Mouse (Mus musculus): Measurements from ENCODE around the gene Tmem8. TPM values are rescaled to one million over a fixed set of nuclear protein-coding genes. Genes with fewer than 3 reads are reported as not detected.
A peak's percentile ranks its signal among the peaks of the same experiment; 100 is the strongest.
"Not testable (repeated sequence)": the region's sequence is repeated elsewhere in the genome, so short reads cannot be mapped to it uniquely, and the experiment has no call there.

Gene Tmem8
- 7.4 to 10.9 TPM (median 8.5 TPM) in 3 replicates for total RNA-seq (2017)

GRCm38 (mm10) chr17:26113181-26113948, at the start of gene Tmem8:
Gene Tmem8 (plus strand): TSS chr17:26113299.
- ATAC-seq (replicated peaks; ENCODE audit: insufficient number of reproducible peaks, low FRiP score, low TSS enrichment, poor library complexity, severe bottlenecking), result peak; percentile 58

GRCm38 (mm10) chr17:26064916-26065315, 48.2 kb upstream of the Tmem8 start:
- ATAC-seq (replicated peaks; ENCODE audit: insufficient number of reproducible peaks, low FRiP score, low TSS enrichment, poor library complexity, severe bottlenecking), result no peak

- ATAC-seq (replicated peaks; ENCODE audit: insufficient number of reproducible peaks, low FRiP score, low TSS enrichment, poor library complexity, severe bottlenecking), result no peak
Observed at GRCm38 (mm10) chr17:26066488-26067020, 46.5 kb upstream of the Tmem8 start.

GRCm38 (mm10) chr17:26068024-26068830, 44.9 kb upstream of the Tmem8 start:
- ATAC-seq (replicated peaks; ENCODE audit: insufficient number of reproducible peaks, low FRiP score, low TSS enrichment, poor library complexity, severe bottlenecking), result no peak

GRCm38 (mm10) chr17:26068831-26069739, 44.0 kb upstream of the Tmem8 start, which contains the start of gene Rab11fip3:
Gene Rab11fip3 (minus strand): TSS chr17:26069555.
- peak; percentile 75 for ATAC-seq (replicated peaks; ENCODE audit: insufficient number of reproducible peaks, low FRiP score, low TSS enrichment, poor library complexity, severe bottlenecking)

GRCm38 (mm10) chr17:26070136-26070535, 43.0 kb upstream of the Tmem8 start:
- ATAC-seq (replicated peaks; ENCODE audit: insufficient number of reproducible peaks, low FRiP score, low TSS enrichment, poor library complexity, severe bottlenecking), result no peak

GRCm38 (mm10) chr17:26075246-26075645, 37.9 kb upstream of the Tmem8 start:
- no peak for ATAC-seq (replicated peaks; ENCODE audit: insufficient number of reproducible peaks, low FRiP score, low TSS enrichment, poor library complexity, severe bottlenecking)

- ATAC-seq (replicated peaks; ENCODE audit: insufficient number of reproducible peaks, low FRiP score, low TSS enrichment, poor library complexity, severe bottlenecking), result no peak
Observed at GRCm38 (mm10) chr17:26078851-26079250, 34.2 kb upstream of the Tmem8 start.

GRCm38 (mm10) chr17:26080867-26081266, 32.2 kb upstream of the Tmem8 start:
- no peak for ATAC-seq (replicated peaks; ENCODE audit: insufficient number of reproducible peaks, low FRiP score, low TSS enrichment, poor library complexity, severe bottlenecking)

- no peak for ATAC-seq (replicated peaks; ENCODE audit: insufficient number of reproducible peaks, low FRiP score, low TSS enrichment, poor library complexity, severe bottlenecking)
Observed at GRCm38 (mm10) chr17:26087059-26087564, 26.0 kb upstream of the Tmem8 start.

- peak; percentile 81 for ATAC-seq (replicated peaks; ENCODE audit: insufficient number of reproducible peaks, low FRiP score, low TSS enrichment, poor library complexity, severe bottlenecking)
Observed at GRCm38 (mm10) chr17:26089905-26090632, 23.0 kb upstream of the Tmem8 start, which contains the start of gene Decr2. Gene Decr2 (minus strand): TSS chr17:26090337.

GRCm38 (mm10) chr17:26094531-26095110, 18.5 kb upstream of the Tmem8 start:
- no peak for ATAC-seq (replicated peaks; ENCODE audit: insufficient number of reproducible peaks, low FRiP score, low TSS enrichment, poor library complexity, severe bottlenecking)

- ATAC-seq (replicated peaks; ENCODE audit: insufficient number of reproducible peaks, low FRiP score, low TSS enrichment, poor library complexity, severe bottlenecking), result no peak
Observed at GRCm38 (mm10) chr17:26095121-26095740, 17.9 kb upstream of the Tmem8 start, which contains the start of gene Nme4. Gene Nme4 (minus strand): TSS chr17:26095602.

- ATAC-seq (replicated peaks; ENCODE audit: insufficient number of reproducible peaks, low FRiP score, low TSS enrichment, poor library complexity, severe bottlenecking), result no peak
Observed at GRCm38 (mm10) chr17:26098461-26098860, 14.6 kb upstream of the Tmem8 start.

GRCm38 (mm10) chr17:26099316-26099715, 13.8 kb upstream of the Tmem8 start:
- not testable (repeated sequence) for ATAC-seq (replicated peaks; ENCODE audit: insufficient number of reproducible peaks, low FRiP score, low TSS enrichment, poor library complexity, severe bottlenecking)

GRCm38 (mm10) chr17:26100166-26100565, 12.9 kb upstream of the Tmem8 start:
- no peak for ATAC-seq (replicated peaks; ENCODE audit: insufficient number of reproducible peaks, low FRiP score, low TSS enrichment, poor library complexity, severe bottlenecking)

GRCm38 (mm10) chr17:26101478-26101877, 11.6 kb upstream of the Tmem8 start:
- no peak for ATAC-seq (replicated peaks; ENCODE audit: insufficient number of reproducible peaks, low FRiP score, low TSS enrichment, poor library complexity, severe bottlenecking)
